Mouse (Mus musculus): ENCODE results near the gene Bcas2.
A peak's percentile ranks its signal among the peaks of the same experiment; 100 is the strongest.
"Not testable (repeated sequence)": the region's sequence is repeated elsewhere in the genome, so short reads cannot be mapped to it uniquely, and the experiment has no call there.

Bcas2 gene

GRCm38 (mm10) chr3:103171505-103172267 is at the start of gene Bcas2:
Bcas2 (plus strand) TSS chr3:103171655.
- DNase-seq (ENCODE audit: low read depth): peak; percentile 90

- no peak for DNase-seq (ENCODE audit: low read depth)
Measured at GRCm38 (mm10) chr3:103123636-103124035, 47.8 kb upstream of the Bcas2 start.

GRCm38 (mm10) chr3:103126138-103126537 is 45.3 kb upstream of the Bcas2 start:
- no peak for DNase-seq (ENCODE audit: low read depth)

- no peak for DNase-seq (ENCODE audit: low read depth)
Measured at GRCm38 (mm10) chr3:103127177-103127576, 44.3 kb upstream of the Bcas2 start.

- no peak for DNase-seq (ENCODE audit: low read depth)
Measured at GRCm38 (mm10) chr3:103127721-103128120, 43.7 kb upstream of the Bcas2 start.

GRCm38 (mm10) chr3:103128251-103128650 is 43.2 kb upstream of the Bcas2 start:
- no peak for DNase-seq (ENCODE audit: low read depth)

GRCm38 (mm10) chr3:103129367-103130159 is 41.9 kb upstream of the Bcas2 start:
- no peak for DNase-seq (ENCODE audit: low read depth)

GRCm38 (mm10) chr3:103130236-103130751 is 41.2 kb upstream of the Bcas2 start:
- DNase-seq (ENCODE audit: low read depth): peak; percentile 46

- DNase-seq (ENCODE audit: low read depth): no peak
Measured at GRCm38 (mm10) chr3:103133098-103133497, 38.4 kb upstream of the Bcas2 start.

GRCm38 (mm10) chr3:103136414-103137077 is 34.9 kb upstream of the Bcas2 start:
- DNase-seq (ENCODE audit: low read depth): no peak

- DNase-seq (ENCODE audit: low read depth): no peak
Measured at GRCm38 (mm10) chr3:103139047-103139446, 32.4 kb upstream of the Bcas2 start.

GRCm38 (mm10) chr3:103140095-103140838 is 31.2 kb upstream of the Bcas2 start:
- DNase-seq (ENCODE audit: low read depth): not testable (repeated sequence)

- no peak for DNase-seq (ENCODE audit: low read depth)
Measured at GRCm38 (mm10) chr3:103141287-103141686, 30.2 kb upstream of the Bcas2 start.

- DNase-seq (ENCODE audit: low read depth): no peak
Measured at GRCm38 (mm10) chr3:103142366-103142765, 29.1 kb upstream of the Bcas2 start.

GRCm38 (mm10) chr3:103145336-103145735 is 26.1 kb upstream of the Bcas2 start:
- DNase-seq (ENCODE audit: low read depth): no peak

GRCm38 (mm10) chr3:103145791-103146190 is 25.7 kb upstream of the Bcas2 start:
- DNase-seq (ENCODE audit: low read depth): no peak

GRCm38 (mm10) chr3:103146330-103147166 is 24.9 kb upstream of the Bcas2 start:
- DNase-seq (ENCODE audit: low read depth): no peak

- DNase-seq (ENCODE audit: low read depth): no peak
Measured at GRCm38 (mm10) chr3:103147775-103148174, 23.7 kb upstream of the Bcas2 start.

- DNase-seq (ENCODE audit: low read depth): no peak
Measured at GRCm38 (mm10) chr3:103148941-103149340, 22.5 kb upstream of the Bcas2 start.

- DNase-seq (ENCODE audit: low read depth): no peak
Measured at GRCm38 (mm10) chr3:103153761-103154160, 17.7 kb upstream of the Bcas2 start.

Measured in fibroblast of lung, adult 2 months (primary cell).